Mouse (Mus musculus): ENCODE data around the gene Erp44. TPM values are rescaled to one million over a fixed set of nuclear protein-coding genes. Genes with fewer than 3 reads are reported as not detected.

The Erp44 gene
- polyA plus RNA-seq, 1 experiment from 2014 or later: 52.1 TPM

GRCm38 (mm10) chr4:48153229-48153628, 126.1 kb downstream of the Erp44 start:
- Histone ChIP-seq H3K9me3 (replicated peaks; ENCODE audit: control insufficient read depth, low read length) (no peaks in the 10 kb centered on the region), H3K4me3 (ENCODE audit: low read depth, low read length) (no peak overlapping the region), H3K9ac (ENCODE audit: low read depth, low read length) (no peak overlapping the region), H3K27me3 (ENCODE audit: control insufficient read depth, insufficient read depth, low read depth, low read length) (no peaks in the 10 kb centered on the region), H3K27ac (ENCODE audit: low read length) (no peak overlapping the region), H3K36me3 (ENCODE audit: control insufficient read depth, insufficient read depth) (no peaks in the 10 kb centered on the region), H3K4me1 (ENCODE audit: control insufficient read depth, low read depth, low read length) (peaks cover 6% of the 10 kb centered on the region; the same call in 1 of the 2 replicates), H3K4me2 (ENCODE audit: low read depth, low read length) (no peak overlapping the region)
- 83% methylated on average over 5 of the region's 5 CpGs for WGBS (ENCODE audit: insufficient replicate concordance)
- no peak for ATAC-seq (ENCODE audit: low read depth)

- H3K27me3 ChIP-seq (ENCODE audit: control insufficient read depth, insufficient read depth, low read depth, low read length): no peaks in the 10 kb centered on the region
- no peaks in the 10 kb centered on the region for H3K36me3 ChIP-seq (ENCODE audit: control insufficient read depth, insufficient read depth)
- H3K9ac ChIP-seq (ENCODE audit: low read depth, low read length): no peak overlapping the region
- H3K4me3 ChIP-seq (ENCODE audit: low read depth, low read length): no peak overlapping the region
- 21% methylated on average over 2 of the region's 2 CpGs for WGBS (ENCODE audit: insufficient replicate concordance)
- no peaks in the 10 kb centered on the region for H3K9me3 ChIP-seq (replicated peaks; ENCODE audit: control insufficient read depth, low read length)
- H3K4me1 ChIP-seq (ENCODE audit: control insufficient read depth, low read depth, low read length): peaks cover 3% of the 10 kb centered on the region; the same call in 1 of the 2 replicates
- ATAC-seq (ENCODE audit: low read depth): peak; percentile 64; the same call in 1 of the 2 replicates
- H3K4me2 ChIP-seq (ENCODE audit: low read depth, low read length): no peak overlapping the region
- H3K27ac ChIP-seq (ENCODE audit: low read length): no peak overlapping the region
Measured at GRCm38 (mm10) chr4:48149492-48149891, 129.9 kb downstream of the Erp44 start.

MicroRNAs within 50 kb of the gene (microRNA counts, 519-probe panel; counts per million panel counts)
- microRNA mmu-miR-1958: 2,200 counts per million, percentile 38 among the panel's probes with 10 or more counts

Small RNA genes lying within 50 kb of the gene (microRNA-seq; reads per million reads assigned to microRNA genes)
- gene Mir1958: not detected

Other genes with a start within 250 kb of the Erp44 start
- gene Nr4a3, start 234.4 kb downstream of the Erp44 start, polyA plus RNA-seq (2015; fragmentation: Nextera tagmentation; extraction: Ambion mirVana): not detected in 2 replicates
- gene Stx17, start 154.6 kb downstream of the Erp44 start, polyA plus RNA-seq (2015; fragmentation: Nextera tagmentation; extraction: Ambion mirVana): 14.5 and 15.9 TPM in 2 replicates
- 1.6 and 1.9 TPM in 2 replicates for gene Invs, start 202 bp upstream of the Erp44 start, polyA plus RNA-seq (2015; fragmentation: Nextera tagmentation; extraction: Ambion mirVana)
- 12.7 and 12.8 TPM in 2 replicates for gene Tex10, start 193.9 kb upstream of the Erp44 start, polyA plus RNA-seq (2015; fragmentation: Nextera tagmentation; extraction: Ambion mirVana)